Mouse (Mus musculus) kidney, postnatal 4 days (tissue): ENCODE data around the gene Zfp553.

Source experiments
- DNase-seq, 2 experiments: peaks; one replicate each; pipeline ENCODE4 v3.0.0; 2021; ENCODE audit warnings: mixed read lengths in 2 of 2

Gene Zfp553

DNA sequence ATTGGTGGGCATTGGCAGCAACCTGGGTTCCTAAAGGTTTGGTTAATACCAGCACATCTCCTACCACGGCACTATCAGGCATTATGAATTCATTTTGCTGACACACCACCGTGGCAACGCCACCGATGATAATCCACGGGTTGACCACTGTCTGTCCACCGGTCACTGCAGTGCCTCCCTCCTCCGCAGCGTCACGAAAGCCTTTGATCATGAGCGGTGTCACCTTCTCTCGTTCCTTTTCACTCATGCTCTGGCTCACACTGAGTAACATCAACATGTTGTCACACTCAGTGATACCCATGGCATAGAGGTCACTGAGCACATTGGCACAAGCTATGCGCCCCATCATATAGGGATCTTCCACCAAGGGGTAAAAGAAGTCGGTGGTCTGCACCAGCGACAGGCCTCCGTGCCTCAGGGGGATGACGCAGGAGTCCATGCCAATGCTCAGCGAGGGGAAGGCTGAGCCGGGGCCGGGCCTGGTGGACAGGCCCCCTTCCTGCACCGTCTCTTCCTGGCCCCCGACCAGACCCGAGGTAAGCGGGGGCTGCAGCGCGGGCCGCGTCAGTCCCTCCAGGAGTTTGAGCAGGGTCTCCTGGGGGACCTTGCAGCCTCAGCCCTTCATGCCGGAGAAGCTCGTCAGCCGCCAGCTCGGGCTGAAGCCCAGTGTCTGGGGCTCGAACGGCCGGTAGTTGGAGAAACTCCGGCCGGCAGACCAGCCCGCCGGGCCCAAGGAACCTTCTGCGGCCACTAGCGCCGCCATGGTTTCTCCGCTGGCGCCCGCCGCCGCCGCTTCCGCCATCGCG is 40.5 kb downstream of the Zfp553 start:
- peak; percentile 36 to 64 for DNase-seq

DNA sequence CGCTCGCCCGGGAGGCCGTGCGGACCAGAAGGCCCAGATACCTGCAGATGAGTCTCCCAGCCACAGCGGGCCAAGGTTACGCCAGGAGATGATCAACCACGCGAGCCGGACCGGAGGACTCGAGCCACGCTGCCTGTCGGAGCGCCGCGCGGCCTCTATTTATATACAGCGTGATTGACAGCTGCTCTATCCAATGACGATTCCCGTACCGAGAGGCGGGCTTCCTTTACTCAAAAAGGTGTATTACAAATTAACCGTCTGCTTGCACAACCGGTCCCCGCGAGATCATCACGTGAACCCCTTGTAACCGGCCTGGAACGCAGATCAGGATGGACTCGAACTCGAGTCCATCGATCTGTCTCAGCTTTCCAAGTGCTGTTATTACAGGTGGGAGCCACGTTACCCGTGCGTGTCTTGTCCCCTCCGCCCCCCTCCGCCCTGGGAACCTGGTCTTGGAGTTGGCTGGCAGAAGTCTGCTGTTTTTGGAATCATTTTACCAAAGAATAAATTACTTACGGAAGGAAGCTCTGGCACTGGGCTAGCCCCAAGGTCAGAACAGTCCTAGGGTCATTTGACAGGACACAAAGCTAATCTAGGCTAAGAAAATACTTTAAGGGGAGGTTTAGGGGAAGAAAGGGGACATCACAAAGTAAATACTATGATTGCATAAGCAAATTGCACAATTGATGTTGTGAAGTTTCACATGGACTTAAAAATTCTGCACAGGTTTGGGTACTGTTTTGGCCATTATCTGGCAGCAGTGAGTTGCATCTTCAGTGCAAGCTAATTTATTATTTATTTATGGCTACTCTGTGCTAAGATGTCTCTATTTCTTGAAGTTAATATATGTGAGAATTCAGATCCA is 41.3 kb downstream of the Zfp553 start, which contains the start of gene Sephs2:
TSS of gene Sephs2 (minus strand) at position 131 of the 865 bp plus-strand sequence.
- DNase-seq = peak; percentile 94 to 96

DNA sequence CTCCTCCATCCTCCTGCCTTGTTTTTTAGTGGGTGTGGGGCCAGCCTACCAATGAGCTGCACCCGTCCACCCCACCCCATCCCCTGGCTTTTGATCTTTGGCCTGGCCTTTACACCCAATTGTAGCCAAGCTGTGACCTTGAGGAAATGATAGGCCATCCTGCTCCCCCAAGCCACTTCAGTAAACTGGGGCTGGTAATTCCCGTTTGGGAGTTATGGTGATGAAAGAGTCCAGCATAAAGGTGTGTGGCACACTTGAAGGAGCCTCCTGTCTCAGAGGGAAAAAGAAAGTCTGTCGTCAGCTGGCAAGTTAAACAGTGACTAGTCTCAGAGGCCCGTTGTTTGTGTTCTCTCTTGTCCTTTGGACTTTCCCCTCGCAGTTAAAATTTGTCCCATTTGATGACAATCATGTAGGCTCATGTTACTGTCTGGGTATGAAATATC is 43.7 kb downstream of the Zfp553 start:
- peak in 1 of 2 experiments; percentile 57 for DNase-seq

DNA sequence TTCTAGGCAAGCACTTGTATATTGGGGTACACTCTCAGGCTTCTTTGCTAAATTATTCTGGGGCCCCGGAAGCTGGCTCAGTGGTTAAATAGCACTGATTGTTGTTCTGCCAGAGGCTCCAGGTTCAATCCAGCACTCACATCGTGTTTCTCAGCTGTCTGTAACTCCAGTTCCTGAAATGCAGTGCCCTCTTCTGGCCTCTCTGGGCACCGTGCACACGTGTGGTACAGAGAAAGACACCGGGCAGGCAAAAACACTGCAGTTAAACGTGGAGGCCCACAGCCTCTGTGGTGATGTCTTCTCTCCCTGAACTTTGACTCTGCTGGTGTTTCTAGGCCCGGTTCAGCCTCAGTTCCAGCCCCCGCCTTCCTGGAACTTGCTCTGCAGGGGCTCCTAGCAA is 45.5 kb downstream of the Zfp553 start:
- DNase-seq = peak; percentile 71 to 82

DNA sequence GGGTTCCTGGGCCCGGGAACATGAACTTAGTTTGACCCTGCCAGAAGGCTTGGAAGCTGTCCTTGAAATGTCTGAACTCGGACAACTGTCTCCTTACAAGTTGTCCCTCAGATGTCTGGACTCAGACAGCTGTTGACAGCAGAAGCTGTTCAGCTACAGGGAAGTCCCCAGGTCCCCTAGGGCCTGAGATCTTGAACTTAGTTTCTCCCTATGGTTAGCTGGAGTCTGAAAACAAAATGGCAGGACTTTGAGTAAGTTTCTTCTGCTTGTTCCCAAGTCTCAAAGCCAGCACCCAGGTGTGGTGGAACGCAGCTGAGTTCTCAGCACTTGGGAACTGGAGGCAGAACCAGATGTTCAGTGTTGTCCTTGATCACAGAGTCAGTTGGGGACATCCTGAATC is 47.2 kb downstream of the Zfp553 start:
- no peak for DNase-seq

DNA sequence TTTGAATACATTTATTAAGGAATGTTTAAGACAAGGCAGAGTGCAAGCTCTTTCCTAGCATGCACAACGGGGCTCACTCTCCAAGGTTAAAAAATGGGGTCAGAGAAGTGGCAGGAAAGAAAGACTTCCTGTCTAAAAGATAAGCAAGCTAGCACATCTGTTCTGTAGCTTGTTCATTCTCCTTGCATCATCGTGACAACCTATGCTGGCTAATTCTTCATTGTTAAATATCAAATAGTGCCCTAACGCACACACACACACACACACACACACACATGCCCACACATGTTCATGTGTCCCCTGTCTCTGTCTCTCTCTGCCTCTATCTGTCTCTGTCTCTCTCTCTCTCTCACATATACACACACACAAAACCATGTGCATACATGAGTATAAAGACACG is 48.3 kb downstream of the Zfp553 start:
- no peak for DNase-seq

DNA sequence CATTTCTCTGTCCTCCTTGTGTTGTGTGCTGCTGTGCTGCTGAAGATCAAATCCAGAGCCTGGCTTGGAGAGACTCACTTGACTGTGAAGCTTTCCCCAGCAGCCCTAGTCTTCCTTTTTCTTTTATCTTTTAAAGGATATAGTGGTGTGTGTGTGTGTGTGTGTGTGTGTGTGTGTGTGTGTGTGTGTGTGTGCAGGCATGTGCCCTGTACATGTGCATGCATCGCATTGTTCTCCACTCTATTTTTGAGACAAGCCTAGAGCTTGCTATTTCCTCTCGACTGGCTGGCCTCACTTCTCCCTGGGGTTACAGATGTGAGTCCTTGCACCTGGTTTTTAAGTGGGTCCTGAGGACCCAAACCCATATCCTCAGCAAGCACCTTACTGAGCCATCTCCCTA is 49.3 kb downstream of the Zfp553 start:
- DNase-seq = no peak

DNA sequence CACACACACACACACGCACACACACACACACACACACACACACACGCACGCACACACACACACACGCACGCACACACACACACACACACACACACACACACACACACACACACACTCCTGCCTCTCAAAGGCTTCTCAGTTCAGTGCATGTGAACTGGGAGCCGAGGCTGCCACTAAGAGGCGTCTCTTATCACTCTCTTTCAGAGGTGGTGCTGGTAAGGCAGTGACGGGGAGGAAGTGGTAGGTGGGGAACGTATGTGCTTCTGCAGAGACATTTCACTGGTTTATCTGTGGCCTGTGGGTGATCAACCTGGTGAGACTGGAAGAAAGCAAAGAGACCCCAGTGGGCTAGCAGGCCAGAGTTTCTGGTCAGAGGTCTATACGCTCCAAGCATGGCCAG is 52.3 kb downstream of the Zfp553 start:
- DNase-seq = no peak
